Mouse (Mus musculus) thymus, adult 2 months (tissue): Measurements from ENCODE around the gene Bicra. TPM values are rescaled to one million over a fixed set of nuclear protein-coding genes. Genes with fewer than 3 reads are reported as not detected.
A peak's percentile ranks its signal among the peaks of the same experiment; 100 is the strongest.

Experiments
- DNase-seq: peaks from one replicate; pipeline ENCODE4 v3.0.0; 2021
- H3K27ac ChIP-seq: fragments of 200-500 bp; 2 replicates; pipeline ENCODE4 v1.5.1; 2012; ENCODE audit warnings: low read length, control low read depth; ENCODE audit not compliant: control insufficient read depth, insufficient read depth
- H3K27me3 ChIP-seq: fragments of 200-500 bp; 2 replicates; pipeline ENCODE4 v1.6.1; 2012; ENCODE audit warnings: mild to moderate bottlenecking, low read length, moderate library complexity, mixed read lengths; ENCODE audit not compliant: control insufficient read depth, insufficient read depth
- H3K36me3 ChIP-seq: fragments of 200-500 bp; 2 replicates; pipeline ENCODE4 v1.6.1; 2012; ENCODE audit warnings: mild to moderate bottlenecking, low read length, moderate library complexity; ENCODE audit not compliant: control insufficient read depth, insufficient read depth
- H3K4me1 ChIP-seq: fragments of 200-500 bp; replicated peaks from 2 replicates; pipeline ENCODE4 v1.6.1; 2012; ENCODE audit warnings: low read length; ENCODE audit not compliant: control insufficient read depth, insufficient read depth
- H3K4me3 ChIP-seq: fragments of 200-500 bp; 2 replicates; pipeline ENCODE4 v1.5.1; 2012; ENCODE audit warnings: mild to moderate bottlenecking, low read length, control low read depth, moderate library complexity; ENCODE audit not compliant: control insufficient read depth, insufficient read depth
- CTCF ChIP-seq: fragments of 200-500 bp; IDR thresholded peaks from 2 replicates; pipeline ENCODE4 v1.5.1; 2012; ENCODE audit warnings: mild to moderate bottlenecking, control low read depth, low read length, moderate library complexity, borderline replicate concordance; ENCODE audit not compliant: control insufficient read depth, poor library complexity, insufficient read depth; ENCODE audit errors: extremely low read depth
- POLR2A ChIP-seq: fragments of 200-500 bp; IDR thresholded peaks from 2 replicates; pipeline ENCODE4 v1.6.1; 2012; ENCODE audit warnings: mild to moderate bottlenecking, low read length, control low read depth, moderate library complexity; ENCODE audit not compliant: control insufficient read depth, poor library complexity, insufficient read depth; ENCODE audit errors: extremely low read depth
- WGBS: fragments of 180-500 bp; shearing (Covaris S2); methylation state at CpG from one replicate; pipeline ENCODE4 v1.1.7; 2018; 5-methylcytosine and 5-hydroxymethylcytosine counted together
- polyA plus RNA-seq: library from polyadenylated mRNA; depleted of rRNA; stranded (reverse); fragments of >200 nt; gene quantifications from 2 replicates; pipeline ENCODE4 v1.2.3, GENCODE M21; 2012

Gene Bicra
- polyA plus RNA-seq, 1 experiment = 57.0 TPM

GRCm38 (mm10) chr7:15975904-15976303, 71.8 kb downstream of the Bicra start:
- Histone ChIP-seq H3K4me1 (peaks cover 9% of the 10 kb centered on the region), H3K36me3 (peaks cover 28% of the 10 kb centered on the region), H3K27ac (no peak overlapping the region), H3K27me3 (no peaks in the 10 kb centered on the region), H3K4me3 (no peak overlapping the region)
- TF ChIP-seq CTCF = no peak
- TF ChIP-seq POLR2A = no peak
- 80% methylated on average over 4 of the region's 4 CpGs for WGBS
- peak; percentile 51 for DNase-seq

- no peak for TF ChIP-seq CTCF
- TF ChIP-seq POLR2A = no peak
- 66% methylated on average over 10 of the region's 10 CpGs for WGBS
- peak; percentile 21 for DNase-seq
- H3K27ac ChIP-seq = no peak overlapping the region
- peaks cover 9% of the 10 kb centered on the region for H3K4me1 ChIP-seq
- no peaks in the 10 kb centered on the region for H3K27me3 ChIP-seq
- no peak overlapping the region for H3K4me3 ChIP-seq
- peaks cover 28% of the 10 kb centered on the region for H3K36me3 ChIP-seq
Measured at GRCm38 (mm10) chr7:15975451-15975850, 72.3 kb downstream of the Bicra start.

- peak; percentile 61 for DNase-seq
- peaks cover 28% of the 10 kb centered on the region for H3K36me3 ChIP-seq
- 23% methylated on average over 5 of the region's 5 CpGs for WGBS
Measured at GRCm38 (mm10) chr7:15974712-15975111, 73.0 kb downstream of the Bicra start.

GRCm38 (mm10) chr7:15972247-15972646, 75.5 kb downstream of the Bicra start:
- H3K4me3 ChIP-seq = no peak overlapping the region
- TF ChIP-seq POLR2A (no peak), CTCF (no peak)
- H3K27me3 ChIP-seq = no peaks in the 10 kb centered on the region
- DNase-seq = no peak
- H3K27ac ChIP-seq = no peak overlapping the region
- 95% methylated on average over 25 of the region's 25 CpGs for WGBS
- H3K4me1 ChIP-seq = peaks cover 9% of the 10 kb centered on the region
- H3K36me3 ChIP-seq = peaks cover 28% of the 10 kb centered on the region

More at GRCm38 (mm10) chr7:15974712-15975111, 73.0 kb downstream of the Bicra start:
- no peak for TF ChIP-seq POLR2A
- peak; percentile 81; the same call in 1 of the 2 replicates for TF ChIP-seq CTCF
- Histone ChIP-seq H3K4me1 (peaks cover 9% of the 10 kb centered on the region), H3K27ac (no peak overlapping the region), H3K4me3 (no peak overlapping the region), H3K27me3 (no peaks in the 10 kb centered on the region)

GRCm38 (mm10) chr7:15969674-15970073, 78.0 kb downstream of the Bicra start:
- 95% methylated on average over 3 of the region's 3 CpGs for WGBS
- Histone ChIP-seq H3K36me3 (peaks cover 25% of the 10 kb centered on the region), H3K4me3 (no peak overlapping the region), H3K27me3 (no peaks in the 10 kb centered on the region), H3K27ac (no peak overlapping the region), H3K4me1 (no peaks in the 10 kb centered on the region)
- no peak for TF ChIP-seq CTCF
- TF ChIP-seq POLR2A = no peak
- DNase-seq = no peak

GRCm38 (mm10) chr7:15968322-15968721, 79.4 kb downstream of the Bicra start:
- H3K4me3 ChIP-seq = no peak overlapping the region
- DNase-seq = no peak
- peaks cover 17% of the 10 kb centered on the region for H3K36me3 ChIP-seq
- WGBS = 84% methylated on average over 8 of the region's 8 CpGs
- TF ChIP-seq CTCF = no peak
- no peak for TF ChIP-seq POLR2A
- H3K4me1 ChIP-seq = no peaks in the 10 kb centered on the region
- no peaks in the 10 kb centered on the region for H3K27me3 ChIP-seq
- no peak overlapping the region for H3K27ac ChIP-seq

GRCm38 (mm10) chr7:15967312-15967711, 80.4 kb downstream of the Bicra start, which contains the start of gene Ehd2:
Gene Ehd2, minus strand, starts transcription at chr7:15967567.
- DNase-seq = peak; percentile 55
- 8% methylated on average over 22 of the region's 22 CpGs for WGBS

More at GRCm38 (mm10) chr7:15967312-15967711, 80.4 kb downstream of the Bicra start, which contains the start of gene Ehd2:
- peaks cover 10% of the 10 kb centered on the region for H3K36me3 ChIP-seq
- no peak within 1 kb of the TSS for H3K27ac ChIP-seq
- TF ChIP-seq CTCF (peak; percentile 96), POLR2A (no peak)
- no peaks in the 10 kb centered on the region for H3K27me3 ChIP-seq
- no peaks in the 10 kb centered on the region for H3K4me1 ChIP-seq
- H3K4me3 ChIP-seq = no peak within 1 kb of the TSS
